Mouse (Mus musculus) brain, embryonic 18.5 days (tissue): ENCODE measurements at regions not wholly inside any gene's neighbourhood (a gene's known extent, or its start where the extent isn't known, plus 50 kb on each side); places are given as distances from the start of the nearest gene placed in this dataset.

Experiments
- DNase-seq: peaks from one replicate; pipeline ENCODE4 v3.0.0-alpha.2; 2012; ENCODE audit warnings: low read depth, low spot score

DNA sequence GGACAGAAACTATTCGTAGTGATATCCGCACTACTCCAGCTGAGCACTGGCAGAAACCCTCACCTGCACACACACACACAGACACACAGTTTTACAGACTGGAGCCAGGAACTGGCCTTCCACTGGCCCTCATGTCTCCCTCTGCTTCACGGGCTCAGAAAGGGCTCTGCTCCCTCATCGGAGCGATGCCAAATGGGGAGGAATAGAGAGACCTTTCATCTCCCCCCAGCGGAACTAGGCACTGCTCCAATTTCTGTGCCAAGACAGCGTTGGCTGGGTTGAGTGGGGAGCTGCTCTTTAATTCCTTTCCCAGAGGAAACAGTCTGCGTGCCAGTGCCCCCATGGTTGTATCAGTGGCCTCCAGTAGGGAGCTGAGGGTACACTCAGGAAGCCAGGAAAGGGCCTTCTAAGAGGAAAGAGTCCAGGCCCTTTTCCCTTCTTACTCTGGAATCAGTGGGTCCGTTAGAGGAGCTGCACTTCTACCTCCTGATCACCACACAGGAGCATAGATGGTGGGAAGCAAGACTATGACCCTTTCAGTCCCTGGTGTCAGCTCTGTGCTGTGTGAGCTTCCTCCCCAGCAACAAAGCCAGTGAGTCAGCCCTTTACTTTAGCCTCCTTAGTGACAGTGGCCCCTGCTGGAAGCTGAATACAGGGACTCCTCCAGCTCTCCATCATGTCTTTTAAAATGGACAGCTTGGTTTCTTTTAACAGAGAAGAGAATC, 452.7 kb downstream of the Rps24 start:
- DNase-seq = peak; percentile 76

DNA sequence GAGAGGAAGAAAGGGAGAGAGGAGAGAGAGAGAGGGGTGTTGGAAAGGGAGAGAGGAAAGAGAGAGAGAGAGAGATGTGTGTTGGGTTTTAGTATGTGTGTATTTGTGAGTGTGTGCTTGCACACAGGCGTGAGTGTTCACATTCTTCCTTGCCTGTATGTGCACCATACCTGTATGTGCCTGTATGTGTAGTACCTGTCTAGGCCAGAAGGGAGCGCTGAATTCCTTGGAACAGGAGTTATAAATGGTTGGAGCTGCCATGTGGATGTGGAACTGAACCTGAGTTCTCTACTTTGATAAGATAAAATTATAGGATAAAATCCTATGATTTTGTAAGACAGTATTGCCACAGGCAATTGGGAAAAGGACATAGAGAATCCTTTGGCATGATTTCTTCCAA, 458.8 kb downstream of the Rps24 start:
- DNase-seq = no peak

DNA sequence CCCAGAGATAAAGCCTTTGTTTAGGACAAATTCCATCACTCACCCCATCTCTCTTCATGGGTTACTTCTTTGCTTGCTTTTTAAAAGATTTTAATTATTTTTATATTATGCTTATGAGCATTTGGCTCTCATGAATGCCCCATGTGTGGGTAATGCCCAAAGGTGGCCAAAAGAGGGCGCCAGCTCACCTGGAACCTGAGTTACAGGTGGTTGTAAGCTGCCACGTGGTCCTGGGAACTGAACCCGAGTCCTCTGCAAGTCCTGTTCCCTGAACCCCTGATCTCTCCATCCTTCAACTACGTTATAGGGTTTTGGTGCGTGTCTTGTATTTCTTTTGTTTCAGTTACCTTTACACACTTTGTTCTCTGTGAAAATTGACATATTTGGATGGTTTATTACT, 460.2 kb downstream of the Rps24 start:
- DNase-seq = no peak

DNA sequence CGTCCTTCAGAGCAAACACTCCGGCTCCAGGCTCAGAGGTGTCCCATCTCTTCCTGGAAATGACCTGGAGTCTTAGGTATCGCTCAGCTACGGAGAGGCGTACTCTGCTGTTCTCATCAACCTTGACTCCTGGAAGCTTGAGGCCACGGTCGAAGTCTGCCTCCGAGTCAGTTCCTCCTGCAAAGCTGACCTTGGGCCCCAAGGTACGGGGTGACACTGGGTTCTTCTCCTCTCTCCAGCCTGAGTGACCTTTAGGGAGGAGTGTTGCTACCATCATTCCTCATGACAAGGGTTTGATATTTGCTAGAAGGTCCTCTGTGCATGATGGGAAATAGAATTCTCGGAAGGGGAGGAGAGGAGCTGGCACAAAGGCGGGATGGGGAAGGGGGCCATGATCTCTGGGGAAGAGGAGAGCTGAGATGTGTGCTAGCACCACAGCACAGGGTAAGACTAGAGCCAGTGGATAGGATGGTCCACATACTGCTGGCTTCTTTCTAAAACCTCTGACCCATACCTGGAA, 469.0 kb downstream of the Rps24 start:
- DNase-seq = no peak

DNA sequence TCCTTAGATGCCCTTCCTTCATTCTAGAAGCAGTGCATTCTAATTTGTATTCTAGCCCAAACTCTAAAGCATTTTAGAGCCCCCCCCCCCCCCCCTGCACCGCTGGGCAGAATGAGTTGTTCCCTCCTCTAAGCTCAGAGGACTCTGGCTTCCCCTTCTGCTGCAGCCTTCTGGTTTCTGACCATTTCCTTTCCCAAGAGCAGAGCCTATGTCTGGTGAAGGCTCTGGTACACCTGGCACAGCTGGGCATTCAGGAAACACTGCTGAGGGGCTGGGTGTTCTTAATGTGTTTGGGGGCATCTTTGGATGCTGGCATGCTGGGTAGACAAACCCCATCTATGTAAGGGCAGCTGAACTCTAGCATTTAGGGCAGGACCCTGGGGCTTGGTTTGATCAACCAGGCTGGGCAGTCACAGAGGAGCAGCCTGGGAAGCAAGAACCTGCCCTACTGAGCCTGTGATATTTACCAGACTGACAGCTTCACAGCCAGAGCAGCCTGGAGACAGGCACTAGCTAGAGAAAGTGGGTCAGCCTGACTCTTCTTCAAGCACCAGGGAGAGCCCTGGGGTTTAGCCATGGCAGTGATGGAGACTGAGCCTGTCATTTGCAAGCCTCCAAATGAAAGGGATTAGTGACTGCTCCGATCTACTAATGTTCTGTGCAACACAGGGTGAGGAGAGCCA, 469.7 kb downstream of the Rps24 start:
- no peak for DNase-seq

DNA sequence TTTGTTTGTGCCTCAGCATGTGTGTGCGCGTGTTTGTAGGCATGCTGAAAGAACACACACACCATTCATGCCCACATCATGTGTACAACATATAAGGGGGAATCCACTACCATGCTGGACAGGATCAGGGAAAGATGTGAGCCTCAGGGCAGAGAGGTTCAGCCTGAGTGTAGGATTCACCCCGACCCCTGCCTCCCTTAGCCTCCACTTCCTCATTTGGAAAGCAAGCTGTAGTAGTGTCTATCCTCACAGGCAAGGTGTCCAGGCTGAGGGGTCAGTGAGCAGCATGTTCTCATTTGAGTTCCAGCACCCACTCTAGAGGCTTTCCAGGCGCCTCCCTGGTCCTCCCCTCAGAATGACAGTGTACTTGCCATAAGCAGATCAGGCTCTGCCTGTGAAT, 470.5 kb downstream of the Rps24 start:
- DNase-seq = no peak

DNA sequence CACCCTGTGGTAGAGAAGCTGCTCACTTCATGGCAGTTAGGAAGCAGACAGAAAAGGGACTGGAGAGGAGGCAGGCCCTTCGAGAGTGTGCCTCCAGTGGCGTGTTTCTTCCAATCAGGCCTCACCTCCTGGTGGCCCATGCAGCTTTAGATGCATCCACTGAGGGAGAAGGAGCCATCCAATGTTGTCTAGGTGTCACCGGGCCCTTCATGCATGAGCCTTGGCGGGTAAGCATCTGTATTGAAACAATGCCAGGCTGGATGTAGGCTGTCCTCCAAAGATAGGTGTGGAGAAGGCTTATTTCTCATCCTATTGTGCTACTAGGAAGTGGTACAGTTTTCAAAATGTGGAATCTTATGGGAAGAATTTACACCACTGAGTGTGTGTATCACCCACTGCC, 471.9 kb downstream of the Rps24 start:
- no peak for DNase-seq

DNA sequence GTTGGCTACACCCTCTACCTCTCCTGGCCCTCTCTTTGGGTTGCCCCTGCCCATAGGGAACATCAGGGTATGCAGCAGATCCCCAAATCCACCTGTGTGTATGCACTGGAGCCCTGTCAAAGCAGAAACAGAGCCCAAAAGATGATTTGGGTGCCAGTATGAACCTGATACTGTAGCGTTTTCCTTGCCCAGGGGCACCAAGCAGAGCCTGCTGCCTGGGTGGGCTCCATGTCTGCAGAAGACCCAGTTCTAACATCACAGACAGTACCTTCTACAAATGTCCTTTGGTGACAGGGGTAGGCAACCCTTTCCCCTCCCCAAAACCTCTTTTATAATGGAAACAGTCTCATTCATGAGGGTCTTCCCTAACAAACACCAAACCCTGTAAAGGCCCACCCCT, 472.5 kb downstream of the Rps24 start:
- no peak for DNase-seq

DNA sequence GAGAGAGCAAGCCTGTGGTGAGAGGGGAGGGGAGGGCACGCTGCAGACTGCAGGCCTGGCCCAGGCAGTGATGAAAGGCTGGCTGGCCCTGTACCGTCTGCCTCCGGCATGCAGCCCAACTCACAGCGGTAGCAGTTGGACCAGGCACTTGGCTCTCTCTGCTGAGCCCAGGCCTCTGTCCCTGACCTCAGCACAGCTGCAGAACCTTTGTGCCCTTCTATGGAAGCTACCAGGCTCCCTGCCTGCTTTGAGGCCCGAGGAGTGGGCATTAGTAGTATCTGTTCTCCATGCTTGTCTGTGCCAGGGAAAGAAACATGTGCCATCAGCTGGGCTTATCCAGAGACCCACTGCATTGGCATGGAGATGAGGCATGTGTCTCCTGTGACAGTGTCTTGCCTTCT, 473.2 kb downstream of the Rps24 start:
- DNase-seq = peak; percentile 42

DNA sequence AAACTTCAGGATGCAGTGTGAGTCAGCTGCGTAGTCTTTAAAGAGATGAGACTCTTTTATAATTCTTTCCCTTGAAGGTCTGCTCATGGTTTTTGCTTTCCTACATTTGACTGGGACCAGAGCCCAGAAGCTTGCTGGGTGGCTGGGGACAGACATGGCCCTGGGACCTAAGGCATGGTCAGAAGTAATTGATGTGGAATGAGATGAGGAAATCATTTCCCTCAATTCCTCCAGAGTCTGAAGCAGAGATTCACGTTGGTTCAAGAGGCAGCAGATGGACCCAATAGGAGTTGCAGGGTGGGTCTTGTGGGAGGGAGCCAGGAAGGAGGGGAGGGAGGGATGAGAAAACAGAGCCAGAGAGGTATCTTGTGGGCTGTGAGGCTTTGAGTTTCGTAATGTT, 473.9 kb downstream of the Rps24 start:
- DNase-seq = no peak

DNA sequence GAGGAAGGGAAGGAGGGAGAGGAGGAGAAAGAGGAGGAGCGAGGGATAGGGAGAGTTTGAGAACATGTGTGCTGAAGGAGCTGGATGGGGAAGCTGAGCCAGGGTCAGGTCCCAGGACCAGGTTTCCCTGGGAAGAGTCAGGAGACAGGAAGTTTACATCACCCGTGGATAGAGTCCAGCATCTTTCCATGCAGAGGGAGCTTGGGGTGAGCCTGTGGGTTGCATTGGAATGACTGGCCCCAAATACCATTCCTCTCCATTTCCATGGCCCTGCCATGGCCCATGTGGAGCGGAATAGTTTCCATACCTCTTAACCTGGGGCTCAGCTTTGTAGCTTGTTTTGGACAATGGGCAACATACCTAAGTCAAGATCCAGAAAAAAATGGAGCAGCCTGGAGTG, 474.8 kb downstream of the Rps24 start:
- no peak for DNase-seq

DNA sequence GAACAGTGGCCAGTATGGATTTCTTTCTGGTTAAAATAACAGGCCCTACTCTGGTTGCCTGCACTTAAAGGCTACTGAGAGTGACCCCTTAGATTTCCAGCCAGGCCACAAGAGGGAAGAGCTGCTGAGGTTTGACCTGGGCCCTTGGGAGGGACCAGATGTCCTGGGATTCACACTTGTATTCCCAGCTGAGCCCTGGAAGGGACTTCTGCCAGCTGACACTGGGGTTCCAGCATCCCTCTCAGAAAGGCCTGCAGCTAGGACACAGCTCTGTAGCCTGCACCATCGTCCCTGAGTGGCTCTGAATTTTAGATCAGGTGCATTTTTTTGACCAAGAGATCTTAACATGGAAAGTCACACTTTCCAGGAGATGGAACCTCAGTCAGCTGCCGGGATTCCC, 482.7 kb downstream of the Rps24 start:
- no peak for DNase-seq

DNA sequence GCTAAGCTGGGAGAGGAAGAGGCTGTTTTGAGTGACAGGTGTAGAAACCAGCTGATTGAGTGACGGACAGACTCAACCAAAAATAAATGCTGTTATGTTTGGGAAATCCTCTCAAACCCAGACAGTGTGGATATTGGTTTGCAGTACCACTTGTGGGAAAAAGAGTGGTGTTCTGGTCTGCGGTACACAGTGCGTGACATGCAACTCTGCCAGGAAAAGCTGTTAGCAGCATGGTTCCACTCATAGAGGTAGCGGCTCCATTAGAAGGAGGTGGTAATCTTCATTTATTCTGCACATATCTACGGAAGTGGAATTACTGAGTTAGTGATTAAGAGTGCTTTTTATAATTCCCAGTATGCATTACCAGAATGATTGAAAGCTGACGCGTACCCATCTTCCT, 485.4 kb downstream of the Rps24 start:
- no peak for DNase-seq

DNA sequence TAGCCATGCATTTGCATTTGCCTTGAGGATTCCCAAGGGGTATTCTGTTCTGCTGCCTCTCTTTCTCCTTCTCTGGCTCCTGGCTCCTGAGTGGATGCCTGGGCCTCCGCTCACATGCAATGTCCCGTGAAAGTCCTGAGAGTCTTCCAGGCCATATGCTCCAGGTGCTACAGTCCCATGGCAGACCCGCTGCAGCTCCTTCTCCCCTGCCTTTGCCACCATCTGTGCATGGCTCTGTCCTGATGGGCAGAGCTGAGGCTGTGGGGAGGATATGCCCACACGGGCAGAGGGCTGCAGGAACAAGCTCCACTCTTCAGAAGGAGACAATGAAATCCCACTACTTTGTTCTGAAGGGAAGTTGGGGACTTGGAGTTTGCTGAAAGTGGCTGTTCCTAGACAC, 485.9 kb upstream of the Zmiz1 start:
- no peak for DNase-seq

DNA sequence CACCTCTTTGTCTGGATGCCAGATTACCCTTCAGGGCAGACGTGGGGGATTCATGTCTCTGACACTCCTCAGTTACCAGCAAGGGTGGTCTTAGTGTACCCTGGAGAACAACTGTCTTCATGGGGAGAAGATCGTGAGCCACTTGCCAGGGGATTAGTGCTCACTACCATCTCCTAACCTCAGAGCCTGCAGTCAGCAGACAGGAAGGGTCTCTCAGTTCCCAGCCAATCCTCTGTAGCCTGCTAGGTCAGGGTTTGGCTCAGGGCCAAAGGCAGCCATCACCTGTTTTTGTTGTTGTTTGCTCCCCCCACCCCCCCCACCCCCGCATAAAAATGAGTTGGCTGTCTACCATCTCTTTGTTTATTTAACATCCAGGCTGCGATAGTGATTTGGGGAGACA, 485.4 kb upstream of the Zmiz1 start:
- no peak for DNase-seq

DNA sequence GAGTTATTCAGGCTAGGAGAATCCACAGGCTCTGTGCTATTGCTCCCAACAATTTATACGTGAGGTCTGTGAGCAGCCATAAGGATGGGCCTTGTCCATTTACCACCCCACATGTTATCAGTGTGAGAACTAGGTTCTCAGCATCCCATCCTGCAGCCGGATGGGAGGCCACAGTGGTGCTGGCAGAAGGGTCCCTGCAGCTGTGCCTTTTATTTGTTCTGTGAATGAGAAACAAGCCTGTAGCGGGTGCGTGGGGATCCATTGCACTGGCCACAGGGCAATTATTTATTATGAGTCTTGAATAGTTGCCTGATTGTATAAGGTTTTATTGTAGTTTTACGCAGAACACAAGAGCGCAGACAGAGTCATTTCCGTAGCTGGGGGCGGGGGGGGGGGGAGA, 476.5 kb upstream of the Zmiz1 start:
- no peak for DNase-seq

DNA sequence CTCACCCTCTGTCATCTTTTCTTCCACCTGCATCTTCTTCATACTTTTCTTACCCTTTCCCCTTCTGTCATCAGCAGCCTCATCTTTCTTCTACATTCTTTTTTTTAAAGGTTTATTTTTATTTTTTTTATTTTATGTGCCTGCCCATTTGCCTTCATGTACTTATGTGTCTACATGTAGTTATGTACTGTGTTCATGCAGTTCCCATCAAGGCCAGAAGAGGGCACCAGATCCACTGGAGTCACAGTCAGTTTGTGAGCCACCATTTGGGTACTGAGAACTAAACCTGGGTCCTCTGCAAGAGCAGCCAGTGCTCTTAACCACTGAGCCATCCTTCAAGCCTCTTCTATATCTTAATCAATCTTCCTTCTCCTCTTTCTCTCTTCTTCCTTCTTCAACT, 475.7 kb upstream of the Zmiz1 start:
- no peak for DNase-seq

DNA sequence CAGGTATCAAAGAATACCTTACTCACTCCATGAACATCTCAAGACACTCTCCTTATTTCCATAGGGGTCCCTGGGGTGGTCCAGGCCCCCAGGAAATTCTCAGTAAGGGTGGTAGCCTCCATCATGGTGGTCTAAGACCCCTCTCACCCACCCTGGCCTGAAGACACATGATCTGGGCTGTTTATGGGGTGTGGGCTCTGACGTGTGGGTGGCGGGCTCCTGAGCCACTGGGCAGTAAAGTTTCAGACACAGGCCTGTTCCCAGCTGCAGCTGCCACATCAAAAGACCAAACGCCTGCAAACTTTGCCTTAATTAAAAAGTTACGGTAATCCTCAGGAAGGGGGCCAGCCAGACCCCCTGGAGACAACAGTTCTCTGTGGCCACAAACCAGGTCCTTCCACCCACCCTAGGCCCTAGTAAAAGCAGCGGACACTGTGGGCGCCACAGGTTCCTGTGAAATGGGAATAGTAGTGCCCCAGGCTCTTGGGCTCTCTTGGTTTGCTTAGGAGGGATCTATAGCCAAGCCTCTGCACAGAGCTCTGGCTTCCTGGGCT, 473.1 kb upstream of the Zmiz1 start:
- DNase-seq = no peak

DNA sequence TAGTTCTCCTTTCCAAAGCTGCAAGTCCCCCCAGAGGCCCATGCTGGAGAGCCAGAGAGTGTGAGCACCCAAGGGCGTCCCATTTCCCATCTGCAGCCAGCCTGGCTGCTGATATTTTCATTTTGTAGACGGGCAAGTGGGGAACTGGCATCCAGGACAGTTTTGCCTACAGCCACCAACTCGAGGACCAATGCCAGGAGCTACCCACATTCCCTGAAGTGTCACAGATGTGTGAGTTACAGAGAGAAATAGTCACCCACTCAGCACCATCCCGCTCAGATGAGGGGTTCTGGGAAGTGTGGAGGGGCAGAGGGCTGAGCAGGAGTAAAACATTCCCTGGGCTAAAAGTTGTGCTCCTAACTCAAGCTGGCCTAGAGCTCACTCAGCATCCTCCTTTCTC, 472.6 kb upstream of the Zmiz1 start:
- no peak for DNase-seq

DNA sequence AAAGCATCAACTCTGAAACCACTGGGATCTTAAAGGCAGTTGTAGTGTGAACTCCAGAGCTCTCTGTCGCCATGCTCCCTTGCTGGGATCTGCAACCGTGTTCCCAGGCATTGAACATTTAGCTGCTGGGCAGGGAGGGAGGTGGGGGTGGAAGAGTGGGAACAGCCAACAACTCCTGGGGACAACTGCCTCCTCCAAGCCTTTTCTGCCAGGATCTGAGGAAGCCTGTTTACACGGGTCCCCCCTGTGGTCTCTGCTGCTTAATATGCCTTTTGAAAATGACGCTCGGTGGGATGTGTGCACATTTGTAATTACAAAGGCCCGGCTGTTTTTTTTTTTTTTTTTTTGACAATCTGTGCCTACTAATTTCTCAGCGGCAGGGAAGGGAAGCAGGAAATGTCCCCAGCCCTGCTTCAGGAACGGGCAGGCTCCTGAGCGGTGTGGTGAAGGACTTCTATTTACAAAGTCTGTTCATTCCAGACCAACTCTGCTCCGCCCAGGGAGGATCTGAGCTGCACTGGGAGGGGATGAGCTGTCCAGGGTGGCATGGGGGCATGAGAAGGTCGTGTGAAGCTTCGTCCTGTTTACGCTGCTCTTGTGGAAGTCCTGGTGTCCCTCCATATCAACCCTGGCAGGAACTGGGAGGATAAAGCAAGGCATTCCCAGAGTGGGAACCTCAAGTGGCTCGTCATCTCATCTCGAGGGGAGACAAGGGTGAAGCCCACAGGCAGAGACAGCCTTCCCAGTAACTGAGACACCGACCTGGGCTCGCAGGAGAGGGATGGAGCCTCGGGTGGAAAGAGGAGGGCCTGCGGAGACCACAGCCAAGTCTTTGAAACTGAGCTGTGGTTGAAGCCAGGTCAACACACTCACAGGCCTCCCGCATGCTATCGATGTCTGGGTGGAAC, 465.0 kb upstream of the Zmiz1 start:
- DNase-seq = peak; percentile 66

DNA sequence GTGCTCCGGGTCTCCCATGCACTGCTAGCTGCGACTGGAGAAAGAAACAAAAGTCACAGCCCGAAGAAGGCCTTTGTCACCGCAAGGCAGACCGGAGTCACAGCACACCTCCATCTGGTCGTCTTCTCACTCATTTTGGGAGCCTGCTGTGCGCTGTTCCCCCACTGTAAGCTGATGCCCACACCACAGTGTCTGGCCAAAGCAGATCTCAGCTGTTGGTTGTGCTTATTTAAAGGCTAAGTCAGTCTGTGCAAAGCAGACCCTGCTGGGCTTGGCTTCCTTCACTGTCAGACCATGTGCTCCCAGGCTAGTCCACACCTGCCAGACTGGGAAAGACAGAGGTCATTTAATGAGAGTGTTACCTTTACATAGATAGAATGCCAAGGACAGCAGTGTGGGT, 463.8 kb upstream of the Zmiz1 start:
- no peak for DNase-seq
